Mouse (Mus musculus) CD4-positive helper T cell, adult 2 months (primary cell): ENCODE data around the gene Thrsp.

ENCODE experiments used
- DNase-seq: peaks from one replicate; pipeline ENCODE4 v3.0.0-alpha.2; 2012; ENCODE audit warnings: low read depth, missing footprints, low spot score

Gene Thrsp

DNA sequence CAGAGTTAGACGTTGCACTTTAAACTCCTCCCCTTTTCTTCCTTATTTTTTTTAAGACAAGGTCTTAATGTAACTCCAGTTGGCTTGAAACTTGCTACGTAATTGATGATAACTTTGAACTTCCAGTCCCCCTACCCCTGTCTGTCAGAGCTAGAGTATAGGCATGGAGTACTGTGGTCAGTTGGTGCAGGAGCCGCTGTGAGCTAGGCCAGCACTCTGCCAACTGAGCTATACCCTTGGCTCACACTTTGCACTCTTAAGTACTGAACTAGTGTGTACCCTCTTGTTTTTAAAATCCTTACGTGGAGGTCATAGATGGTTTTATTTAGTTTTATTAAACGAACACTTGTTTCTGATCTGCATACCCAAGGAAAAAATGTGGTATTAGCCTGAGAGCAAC, 38.2 kb downstream of the Thrsp start:
- no peak for DNase-seq

DNA sequence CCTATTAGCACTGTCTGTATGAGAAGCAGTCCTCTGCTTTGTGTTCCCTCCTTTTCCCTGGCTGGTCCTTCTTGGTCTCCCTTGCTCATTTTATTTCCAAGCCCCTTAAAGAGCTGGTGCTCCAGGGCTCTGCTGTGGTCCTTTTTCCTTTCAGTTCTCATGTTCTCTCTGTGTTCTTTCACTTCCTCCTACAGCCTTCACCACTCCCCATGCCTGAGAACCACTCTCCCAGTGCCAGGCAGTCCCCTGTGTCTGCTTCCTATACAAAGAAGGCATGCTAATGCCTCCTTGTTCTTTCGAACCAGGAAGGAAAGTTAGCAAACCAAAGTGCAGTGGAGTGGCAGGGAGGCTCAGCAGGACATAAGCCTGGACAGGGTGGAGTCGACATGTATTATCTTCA, 41.6 kb downstream of the Thrsp start:
- DNase-seq = no peak

DNA sequence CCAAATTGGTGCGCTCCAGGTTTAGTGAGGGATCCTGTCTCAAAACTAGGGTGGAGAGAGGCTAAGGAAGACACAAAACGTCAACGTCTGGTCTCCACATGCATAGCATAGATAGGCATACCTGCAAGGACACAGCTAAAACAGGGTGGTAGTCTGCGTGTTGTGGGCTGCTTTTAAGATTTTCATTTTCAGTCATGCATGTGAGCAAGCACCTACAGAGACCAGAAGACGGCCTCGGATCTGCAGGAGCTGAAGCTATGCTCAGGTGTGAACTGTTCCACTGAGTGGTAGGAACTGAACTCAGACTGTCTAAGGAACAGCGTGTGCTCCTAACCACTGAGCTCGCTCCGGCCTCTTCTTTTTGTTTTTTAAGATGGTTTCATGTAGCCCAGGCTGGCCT, 42.4 kb downstream of the Thrsp start:
- no peak for DNase-seq

DNA sequence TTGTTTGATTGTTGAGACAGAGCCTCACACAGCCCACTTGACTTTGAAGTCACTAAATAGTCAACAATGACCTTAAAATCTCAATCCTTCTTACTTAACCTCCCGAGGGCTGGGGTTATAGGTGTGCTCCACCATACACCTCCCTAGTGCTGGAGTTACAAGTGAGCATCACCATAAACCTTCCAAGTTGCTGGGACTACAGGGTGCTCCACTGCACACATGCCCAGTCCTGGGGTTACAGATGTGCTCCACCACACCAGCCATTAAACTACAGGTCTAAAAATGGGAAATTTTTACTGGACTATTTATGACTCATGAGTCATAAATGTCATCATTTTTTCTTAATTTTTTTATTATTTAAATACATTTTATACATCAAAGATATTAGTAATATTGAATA, 51.6 kb downstream of the Thrsp start:
- no peak for DNase-seq
